Mouse (Mus musculus): ENCODE measurements around the gene Mast4.

- TF ChIP-seq CTCF (IDR thresholded peaks at IDR 0.05; ENCODE audit: control insufficient read depth, insufficient read depth, insufficient read length) (no peak), FOSL1 (IDR thresholded peaks at IDR 0.05; ENCODE audit: insufficient read depth, low read length, poor library complexity, severe bottlenecking) (no peak), MYOG (IDR thresholded peaks at IDR 0.05; ENCODE audit: control insufficient read depth, extremely low read depth, insufficient read length) (no peak), CEBPB (IDR thresholded peaks at IDR 0.05; ENCODE audit: low read depth) (no peak), USF1 (IDR thresholded peaks at IDR 0.05; ENCODE audit: low read depth) (no peak), MYOD1 (IDR thresholded peaks at IDR 0.05; ENCODE audit: control insufficient read depth, insufficient read length, low read depth) (no peak), MAX (IDR thresholded peaks at IDR 0.05) (no peak)
Observed at GRCm38 (mm10) chr13:103203376-103203895, 130.9 kb downstream of the Mast4 start.

All from C2C12 (cell line).